Mouse (Mus musculus) lung, postnatal 0 days (tissue): ENCODE results near the gene Fga.

Experiments
- CTCF ChIP-seq: IDR thresholded peaks from 2 replicates; pipeline ENCODE4 v1.5.1; 2016; ENCODE audit warnings: antibody characterized with exemption, mild to moderate bottlenecking
- EP300 ChIP-seq: IDR thresholded peaks from 2 replicates; pipeline ENCODE4 v1.6.1; 2016; ENCODE audit warnings: antibody characterized with exemption, mild to moderate bottlenecking, control low read depth

DNA sequence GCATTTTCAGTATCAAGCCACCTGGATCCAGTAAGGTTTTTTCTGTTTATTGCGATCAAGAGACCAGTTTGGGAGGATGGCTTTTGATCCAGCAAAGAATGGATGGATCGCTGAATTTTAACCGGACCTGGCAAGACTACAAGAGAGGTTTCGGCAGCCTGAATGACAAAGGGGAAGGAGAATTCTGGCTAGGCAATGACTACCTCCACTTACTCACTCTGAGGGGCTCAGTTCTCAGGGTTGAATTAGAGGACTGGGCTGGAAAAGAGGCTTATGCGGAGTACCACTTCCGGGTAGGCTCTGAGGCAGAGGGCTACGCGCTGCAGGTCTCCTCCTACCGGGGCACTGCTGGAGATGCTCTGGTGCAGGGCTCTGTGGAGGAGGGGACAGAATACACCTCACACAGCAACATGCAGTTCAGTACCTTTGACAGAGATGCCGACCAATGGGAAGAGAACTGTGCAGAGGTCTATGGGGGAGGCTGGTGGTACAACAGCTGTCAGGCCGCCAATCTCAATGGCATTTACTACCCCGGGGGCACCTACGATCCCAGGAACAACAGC lies 7.0 kb downstream of the Fga start:
- TF ChIP-seq CTCF (no peak), EP300 (no peak)
